Mouse (Mus musculus) olfactory bulb, adult 2 months (tissue): Measurements from ENCODE around the gene Clpb.

Experiments used
- CTCF ChIP-seq: fragments of 200-500 bp; IDR thresholded peaks from 2 replicates; pipeline ENCODE4 v1.5.1; 2012; ENCODE audit warnings: low read depth, mild to moderate bottlenecking, low read length, moderate library complexity; ENCODE audit not compliant: insufficient read depth
- POLR2A ChIP-seq: fragments of 200-500 bp; IDR thresholded peaks from 2 replicates; pipeline ENCODE4 v1.6.1; 2012; ENCODE audit warnings: mild to moderate bottlenecking, low read depth, low read length, moderate library complexity; ENCODE audit not compliant: insufficient read depth

DNA sequence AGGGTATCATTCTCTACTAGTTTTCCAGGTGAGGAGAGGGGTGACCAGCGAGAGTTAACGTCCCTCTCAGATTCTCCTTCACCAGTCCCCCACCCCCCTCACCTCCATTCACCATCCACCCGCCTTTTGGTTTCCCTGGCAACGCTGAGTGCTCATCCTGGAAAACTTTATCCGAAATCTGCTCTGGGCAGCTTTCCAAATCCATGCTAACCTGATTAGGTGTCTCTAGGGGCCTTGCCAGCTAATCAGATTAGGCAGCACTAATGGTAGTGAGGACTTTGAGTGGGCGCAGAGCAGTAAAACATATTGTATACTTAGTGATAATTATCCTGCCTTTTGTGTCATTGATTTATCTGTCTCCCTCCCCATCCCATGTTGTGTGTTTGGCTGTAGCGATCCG, 109.3 kb downstream of the Clpb start:
- TF ChIP-seq CTCF (no peak), POLR2A (no peak)
